Mouse (Mus musculus): ENCODE measurements at regions not wholly inside any gene's neighbourhood (a gene's known extent, or its start where the extent isn't known, plus 50 kb on each side); places are given as distances from the start of the nearest gene placed in this dataset.

DNA sequence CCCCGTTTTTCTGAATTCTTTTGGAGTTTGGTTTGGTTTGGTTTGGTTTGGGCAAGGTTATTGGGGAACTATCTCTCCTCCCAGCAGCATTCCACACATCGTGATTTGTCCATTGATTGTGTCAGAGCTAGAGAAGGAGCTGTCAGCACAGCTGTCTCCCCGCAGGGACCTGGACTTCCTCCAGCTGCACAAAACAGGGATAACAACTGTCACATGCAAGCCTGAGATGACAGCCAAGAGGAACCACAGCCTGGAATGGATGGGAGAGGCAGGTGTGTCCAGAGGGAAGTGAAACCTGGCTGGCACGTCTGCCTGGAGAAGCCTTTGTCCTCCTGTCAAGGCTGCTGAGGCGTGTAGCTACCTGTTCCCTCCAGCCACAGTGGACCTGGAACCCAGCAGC lies 274.5 kb upstream of the Sulf2 start:
- no peak for DNase-seq (ENCODE audit: low spot score)
- H3K4me2 ChIP-seq (ENCODE audit: low read depth, low read length) = no peak overlapping the region
- no peak overlapping the region for H3K4me3 ChIP-seq (ENCODE audit: low read length)
- H3K9ac ChIP-seq (replicated peaks; ENCODE audit: low read length) = no peak overlapping the region
- no peaks in the 10 kb centered on the region for H3K36me3 ChIP-seq (ENCODE audit: insufficient read depth, low read length)
- no peak overlapping the region for H3K27ac ChIP-seq
- no peaks in the 10 kb centered on the region for H3K9me3 ChIP-seq (ENCODE audit: low read length)
- ATAC-seq = no peak
- WGBS = 43% methylated on average over 5 of the region's 5 CpGs
- H3K27me3 ChIP-seq (ENCODE audit: insufficient read depth, low read length) = no peaks in the 10 kb centered on the region; the same call in 1 of the 2 replicates
- peaks cover 11% of the 10 kb centered on the region; the same call in 1 of the 2 replicates for H3K4me1 ChIP-seq (ENCODE audit: insufficient read depth, low read length)
- no peak for TF ChIP-seq CTCF (IDR thresholded peaks at IDR 0.05; ENCODE audit: low read depth)

DNA sequence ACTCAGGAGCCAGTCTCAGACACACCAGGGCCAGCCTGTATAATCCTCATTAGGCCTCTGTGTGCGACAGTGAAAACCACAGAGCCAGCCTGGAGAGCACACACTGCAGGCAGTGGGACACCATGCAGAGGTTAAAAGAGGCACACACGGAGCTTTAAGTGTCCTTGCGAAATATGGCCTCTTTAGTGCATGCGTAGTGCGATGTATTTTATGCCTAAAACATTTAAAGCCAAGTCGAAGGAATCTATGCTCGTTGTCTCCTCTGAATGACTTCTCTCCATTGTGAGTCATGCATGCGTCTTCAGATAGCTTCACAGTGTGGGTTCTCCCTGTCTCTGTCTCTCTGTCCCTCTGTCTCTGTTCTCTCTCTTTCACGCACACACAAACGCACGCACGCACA lies 274.0 kb upstream of the Sulf2 start:
- no peaks in the 10 kb centered on the region; the same call in none of the 2 replicates for H3K27me3 ChIP-seq (ENCODE audit: insufficient read depth, low read length)
- H3K4me3 ChIP-seq (ENCODE audit: low read length) = no peak overlapping the region
- peaks cover 11% of the 10 kb centered on the region; the same call in 1 of the 2 replicates for H3K4me1 ChIP-seq (ENCODE audit: insufficient read depth, low read length)
- H3K9me3 ChIP-seq (ENCODE audit: low read length) = no peaks in the 10 kb centered on the region
- no peak overlapping the region for H3K27ac ChIP-seq
- WGBS = 86% methylated on average over 12 of the region's 12 CpGs
- no peaks in the 10 kb centered on the region for H3K36me3 ChIP-seq (ENCODE audit: insufficient read depth, low read length)
- no peak for DNase-seq (ENCODE audit: low spot score)
- ATAC-seq = no peak
- H3K9ac ChIP-seq (replicated peaks; ENCODE audit: low read length) = no peak overlapping the region
- TF ChIP-seq CTCF (IDR thresholded peaks at IDR 0.05; ENCODE audit: low read depth) = no peak
- H3K4me2 ChIP-seq (ENCODE audit: low read depth, low read length) = no peak overlapping the region

DNA sequence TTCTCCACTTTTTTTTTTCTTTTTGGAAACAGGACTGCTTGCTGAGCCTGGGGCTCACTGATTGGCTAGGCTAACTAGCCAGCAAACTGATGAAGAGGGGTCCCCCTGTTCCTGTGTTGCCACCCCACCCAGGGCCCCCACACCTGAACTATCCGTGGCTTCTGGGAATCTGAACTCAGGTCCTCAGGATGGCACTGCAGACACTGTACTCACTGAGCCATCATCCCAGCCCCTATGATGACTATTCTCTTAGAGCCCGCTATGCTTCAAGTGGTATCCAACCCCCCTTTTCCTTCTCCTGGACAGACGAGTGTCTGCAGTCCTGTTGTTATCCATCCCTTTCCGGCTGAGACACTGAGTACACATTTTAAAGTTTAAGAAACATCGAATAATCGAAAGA lies 271.9 kb upstream of the Sulf2 start:
- H3K9ac ChIP-seq (replicated peaks; ENCODE audit: low read length) = no peak overlapping the region
- H3K36me3 ChIP-seq (ENCODE audit: insufficient read depth, low read length) = no peaks in the 10 kb centered on the region
- no peak overlapping the region for H3K27ac ChIP-seq
- no peaks in the 10 kb centered on the region; the same call in none of the 2 replicates for H3K27me3 ChIP-seq (ENCODE audit: insufficient read depth, low read length)
- no peak overlapping the region for H3K4me3 ChIP-seq (ENCODE audit: low read length)
- no peak overlapping the region for H3K4me2 ChIP-seq (ENCODE audit: low read depth, low read length)
- WGBS = 70% methylated on average over 6 of the region's 6 CpGs
- H3K4me1 ChIP-seq (ENCODE audit: insufficient read depth, low read length) = peaks cover 7% of the 10 kb centered on the region; the same call in 1 of the 2 replicates
- DNase-seq (ENCODE audit: low spot score) (no peak), ATAC-seq (no peak)
- no peaks in the 10 kb centered on the region for H3K9me3 ChIP-seq (ENCODE audit: low read length)
- TF ChIP-seq CTCF (IDR thresholded peaks at IDR 0.05; ENCODE audit: low read depth) = no peak

DNA sequence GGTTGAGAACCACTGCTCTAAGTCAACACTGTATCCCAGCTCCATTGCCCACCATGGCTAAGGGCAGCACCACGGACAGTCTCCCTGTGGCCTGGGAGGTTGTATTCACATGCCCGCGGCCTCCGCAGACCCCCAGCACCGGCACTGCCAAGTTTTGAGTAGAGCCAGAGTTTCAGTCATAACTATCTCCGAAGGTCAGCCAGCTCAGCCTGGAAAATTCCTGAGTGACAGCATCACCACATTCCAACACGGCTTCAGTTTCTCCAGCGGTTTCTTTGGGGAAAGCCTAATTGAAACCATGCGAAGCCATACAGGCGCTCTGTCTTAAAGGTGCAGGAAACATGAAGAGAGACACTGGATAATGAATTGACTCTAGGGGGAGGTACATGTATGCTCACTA lies 271.5 kb upstream of the Sulf2 start:
- Histone ChIP-seq H3K9me3 (ENCODE audit: low read length) (no peaks in the 10 kb centered on the region), H3K27ac (no peak overlapping the region), H3K4me3 (ENCODE audit: low read length) (no peak overlapping the region), H3K9ac (replicated peaks; ENCODE audit: low read length) (no peak overlapping the region), H3K4me1 (ENCODE audit: insufficient read depth, low read length) (peaks cover 7% of the 10 kb centered on the region; the same call in 1 of the 2 replicates), H3K36me3 (ENCODE audit: insufficient read depth, low read length) (no peaks in the 10 kb centered on the region), H3K4me2 (ENCODE audit: low read depth, low read length) (no peak overlapping the region), H3K27me3 (ENCODE audit: insufficient read depth, low read length) (no peaks in the 10 kb centered on the region; the same call in none of the 2 replicates)
- 37% methylated on average over 10 of the region's 10 CpGs for WGBS
- TF ChIP-seq CTCF (IDR thresholded peaks at IDR 0.05; ENCODE audit: low read depth) = no peak
- ATAC-seq = no peak
- DNase-seq (ENCODE audit: low spot score) = no peak

DNA sequence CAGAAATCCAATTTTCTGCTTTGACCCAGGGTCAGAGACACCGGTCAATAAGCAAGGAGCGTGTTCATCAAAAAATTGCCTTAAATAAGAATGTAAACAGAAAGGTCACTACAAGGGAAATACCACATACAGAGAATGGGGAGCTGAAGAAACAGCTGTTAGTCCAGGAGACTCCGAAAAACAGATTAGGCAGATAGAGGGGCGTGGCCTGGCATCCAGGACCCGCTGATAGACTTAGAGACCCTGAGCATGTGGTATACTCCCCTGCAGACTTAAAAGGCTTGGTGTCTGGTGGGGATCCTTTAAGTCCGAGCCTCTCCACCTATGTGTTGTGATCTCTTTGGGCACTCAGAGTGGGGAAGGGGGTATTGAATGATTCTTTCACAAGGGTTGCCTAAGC lies 271.0 kb upstream of the Sulf2 start:
- no peak for TF ChIP-seq CTCF (IDR thresholded peaks at IDR 0.05; ENCODE audit: low read depth)
- no peaks in the 10 kb centered on the region for H3K36me3 ChIP-seq (ENCODE audit: insufficient read depth, low read length)
- H3K27me3 ChIP-seq (ENCODE audit: insufficient read depth, low read length) = no peaks in the 10 kb centered on the region; the same call in none of the 2 replicates
- no peak overlapping the region for H3K4me2 ChIP-seq (ENCODE audit: low read depth, low read length)
- no peak overlapping the region for H3K27ac ChIP-seq
- ATAC-seq (no peak), DNase-seq (ENCODE audit: low spot score) (no peak)
- H3K9ac ChIP-seq (replicated peaks; ENCODE audit: low read length) = no peak overlapping the region
- no peaks in the 10 kb centered on the region for H3K9me3 ChIP-seq (ENCODE audit: low read length)
- WGBS = 58% methylated on average over 6 of the region's 6 CpGs
- H3K4me3 ChIP-seq (ENCODE audit: low read length) = no peak overlapping the region
- H3K4me1 ChIP-seq (ENCODE audit: insufficient read depth, low read length) = peaks cover 7% of the 10 kb centered on the region; the same call in 1 of the 2 replicates

DNA sequence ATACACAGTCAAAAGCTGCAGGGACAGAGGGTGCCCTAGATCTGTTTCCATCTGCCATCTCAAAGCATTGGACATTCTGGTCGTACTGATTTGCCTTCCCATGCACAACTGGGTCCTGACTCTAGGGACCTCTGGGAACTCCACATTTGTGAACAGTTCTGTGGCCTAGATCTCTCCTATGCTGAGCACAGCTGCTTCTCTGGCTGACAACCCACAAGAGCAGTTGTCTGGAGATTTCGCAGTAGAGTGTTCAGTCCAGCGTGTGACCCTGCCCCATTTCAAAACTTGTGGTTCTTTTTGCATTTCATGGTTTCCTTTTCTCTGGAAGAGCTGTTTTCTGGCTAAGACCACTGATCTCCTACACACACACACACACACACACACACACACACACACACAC lies 269.7 kb upstream of the Sulf2 start:
- Histone ChIP-seq H3K36me3 (ENCODE audit: insufficient read depth, low read length) (no peaks in the 10 kb centered on the region), H3K4me2 (ENCODE audit: low read depth, low read length) (no peak overlapping the region), H3K4me1 (ENCODE audit: insufficient read depth, low read length) (peaks cover 7% of the 10 kb centered on the region; the same call in 1 of the 2 replicates), H3K27me3 (ENCODE audit: insufficient read depth, low read length) (no peaks in the 10 kb centered on the region; the same call in none of the 2 replicates), H3K4me3 (ENCODE audit: low read length) (no peak overlapping the region), H3K9ac (replicated peaks; ENCODE audit: low read length) (no peak overlapping the region), H3K27ac (no peak overlapping the region), H3K9me3 (ENCODE audit: low read length) (no peaks in the 10 kb centered on the region)
- TF ChIP-seq CTCF (IDR thresholded peaks at IDR 0.05; ENCODE audit: low read depth) = no peak
- DNase-seq (ENCODE audit: low spot score) (no peak), ATAC-seq (no peak)
- 91% methylated on average over 3 of the region's 3 CpGs for WGBS

DNA sequence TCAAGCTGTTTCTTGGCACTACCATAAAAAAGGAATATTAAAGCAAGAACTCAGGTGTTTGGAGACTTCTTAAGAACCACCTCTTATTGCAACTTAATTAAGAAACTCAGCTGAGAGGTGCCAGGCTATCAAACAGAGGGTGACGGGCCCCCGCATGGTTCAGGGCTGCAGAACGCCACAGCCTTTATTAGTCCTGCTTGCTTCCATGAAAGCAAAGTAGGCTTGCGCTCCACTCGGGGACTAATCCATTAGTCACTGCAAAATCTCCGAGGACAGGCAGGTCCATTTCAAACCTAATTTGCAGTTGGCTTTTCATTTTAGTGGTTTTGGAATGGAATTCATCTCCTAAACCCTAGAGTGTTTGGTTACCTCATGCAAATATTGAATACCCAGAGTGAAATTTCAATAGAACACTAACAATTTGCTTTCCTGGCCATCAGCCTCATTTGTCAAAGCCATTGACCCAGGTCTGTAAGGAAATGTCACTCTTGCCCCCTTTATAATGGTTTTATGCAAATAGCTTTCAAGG lies 267.7 kb upstream of the Sulf2 start:
- ATAC-seq = no peak
- Histone ChIP-seq H3K36me3 (ENCODE audit: insufficient read depth, low read length) (no peaks in the 10 kb centered on the region), H3K4me1 (ENCODE audit: insufficient read depth, low read length) (peaks cover 7% of the 10 kb centered on the region; the same call in 1 of the 2 replicates), H3K4me2 (ENCODE audit: low read depth, low read length) (no peak overlapping the region), H3K27ac (no peak overlapping the region), H3K4me3 (ENCODE audit: low read length) (no peak overlapping the region), H3K9ac (replicated peaks; ENCODE audit: low read length) (no peak overlapping the region), H3K27me3 (ENCODE audit: insufficient read depth, low read length) (no peaks in the 10 kb centered on the region; the same call in none of the 2 replicates), H3K9me3 (ENCODE audit: low read length) (no peaks in the 10 kb centered on the region)
- WGBS = 31% methylated on average over 6 of the region's 6 CpGs
- no peak for TF ChIP-seq CTCF (IDR thresholded peaks at IDR 0.05; ENCODE audit: low read depth)
- no peak for DNase-seq (ENCODE audit: low spot score)
